Mouse (Mus musculus): ENCODE measurements around the gene Maz.

Gene Maz

GRCm38 (mm10) chr7:127026984-127027726 is at the start of gene Maz:
Gene Maz (minus strand): TSS chr7:127027037.
- DNase-seq (ENCODE audit: low spot score in 2 of 2) = peak; percentile 97 to 98

- DNase-seq (ENCODE audit: low spot score in 2 of 2) = no peak
Measured at GRCm38 (mm10) chr7:127076188-127076587, 49.4 kb upstream of the Maz start.

DNA sequence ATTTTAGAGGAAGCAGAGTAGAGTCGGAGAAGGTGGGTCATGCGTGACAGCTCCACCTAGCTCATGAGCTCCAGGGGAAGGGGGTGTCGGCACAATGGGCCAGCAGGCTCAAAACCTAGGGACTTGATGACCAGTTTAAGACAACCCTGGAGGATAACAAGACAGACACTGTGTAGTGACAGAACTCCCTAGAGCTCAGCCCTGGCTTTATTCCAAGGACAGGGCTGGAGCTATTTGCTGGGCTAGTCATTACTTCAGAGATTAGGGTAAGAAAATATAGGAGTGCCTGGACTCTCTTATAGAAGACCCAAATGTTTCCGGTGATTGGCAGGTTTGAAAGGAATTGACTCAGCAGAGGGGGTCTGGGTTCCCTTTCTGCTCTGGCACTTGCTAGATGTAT is 46.4 kb upstream of the Maz start:
- no peak for DNase-seq (ENCODE audit: low spot score in 2 of 2)

DNA sequence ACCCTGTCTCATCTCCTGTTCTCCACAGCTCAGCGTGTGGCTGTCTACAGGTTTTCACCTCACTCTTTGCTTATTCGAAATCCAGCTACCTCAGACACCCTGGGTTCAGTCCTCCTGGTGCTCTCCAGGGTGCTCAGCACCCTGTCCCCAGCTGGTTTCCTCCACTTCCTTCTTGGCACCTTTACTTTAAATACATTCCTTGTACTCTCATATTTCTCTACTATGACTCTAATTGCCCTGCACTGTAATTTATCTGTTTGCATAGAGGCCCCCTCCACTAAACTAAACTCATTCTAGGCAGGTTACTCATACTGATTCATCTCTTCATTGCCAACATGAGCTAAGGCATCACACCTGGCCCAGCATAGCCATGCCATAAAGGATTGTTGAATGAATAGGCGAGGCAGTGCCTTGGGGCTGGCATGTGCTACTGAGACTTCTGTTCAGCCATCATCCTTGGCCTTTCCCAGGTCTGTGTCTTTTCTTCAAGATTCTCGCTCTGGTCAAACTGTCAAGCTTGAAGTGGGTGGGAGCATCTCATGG is 44.1 kb upstream of the Maz start:
- no peak for DNase-seq (ENCODE audit: low spot score in 2 of 2)

GRCm38 (mm10) chr7:127066317-127066716 is 39.5 kb upstream of the Maz start:
- no peak for DNase-seq (ENCODE audit: low spot score in 2 of 2)

GRCm38 (mm10) chr7:127065538-127065937 is 38.7 kb upstream of the Maz start:
- no peak for DNase-seq (ENCODE audit: low spot score in 2 of 2)

GRCm38 (mm10) chr7:127055026-127055585 is 28.3 kb upstream of the Maz start:
- no peak for DNase-seq (ENCODE audit: low spot score in 2 of 2)

DNA sequence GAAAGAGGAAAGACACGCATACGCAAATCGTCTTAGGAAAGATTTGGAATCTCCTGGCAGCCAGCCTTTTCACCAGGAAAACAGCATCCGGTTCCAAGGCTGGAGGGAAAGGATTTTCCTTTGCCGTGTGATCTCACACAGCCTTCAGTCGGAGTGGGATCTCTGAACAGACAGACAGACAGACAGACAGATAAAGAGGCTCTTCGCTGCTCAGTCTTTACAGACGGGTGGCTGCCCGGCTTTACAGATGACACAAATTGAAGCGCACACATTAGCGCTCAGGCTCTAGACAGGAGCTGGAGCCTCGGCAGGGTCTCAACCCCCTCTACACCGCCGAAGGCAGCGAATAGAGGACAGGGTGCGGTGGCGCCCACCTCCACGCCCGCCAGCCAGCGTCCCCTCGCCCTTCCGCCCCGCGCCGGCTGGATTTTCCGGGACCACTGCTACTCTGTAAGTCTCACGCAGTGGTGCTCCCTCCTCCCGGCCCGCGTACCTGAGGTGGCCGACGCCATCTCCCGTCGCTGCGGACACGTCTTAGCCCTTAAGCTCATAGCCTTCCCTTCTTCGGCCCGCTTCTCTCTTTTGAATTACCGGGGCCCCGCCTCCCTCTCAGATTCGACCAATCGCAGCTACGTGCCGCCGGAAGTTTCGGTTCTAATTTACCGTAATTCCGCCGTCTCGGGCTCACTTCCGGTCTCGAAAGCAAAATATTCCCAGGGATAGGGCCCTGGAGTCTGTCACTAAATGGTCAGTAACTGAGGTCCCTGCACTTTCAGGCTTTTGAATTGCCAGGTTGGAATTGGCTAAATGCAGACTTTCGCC is 15.2 kb upstream of the Maz start, which contains the start of gene Kif22:
TSS of gene Kif22 (minus strand) at position 621 of the 822 bp plus-strand sequence.
- DNase-seq (ENCODE audit: low spot score in 2 of 2) = peak; percentile 82 to 87

- no peak for DNase-seq (ENCODE audit: low spot score in 2 of 2)
Measured at GRCm38 (mm10) chr7:127031244-127031643, 4.4 kb upstream of the Maz start.

DNA sequence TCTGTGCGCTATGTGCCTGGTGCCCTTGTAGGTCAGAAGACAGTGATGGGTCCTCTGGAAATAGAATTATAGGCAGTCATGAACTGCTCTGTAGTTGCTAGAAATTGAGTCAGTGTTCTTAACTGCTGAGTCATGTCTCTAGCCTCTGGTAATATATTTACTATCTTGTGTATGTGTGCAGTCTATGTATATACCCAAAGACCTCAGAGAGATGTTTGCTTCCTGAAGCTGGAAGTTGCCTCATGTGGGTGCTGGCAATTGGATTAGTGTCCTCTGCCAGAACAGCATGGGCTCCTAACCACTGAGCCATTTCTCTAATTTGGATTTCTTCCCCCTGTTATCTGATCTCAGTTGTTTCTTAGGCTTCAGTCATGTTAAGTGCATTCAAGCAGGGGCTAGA is 3.3 kb upstream of the Maz start:
- DNase-seq (ENCODE audit: low spot score in 2 of 2) = no peak

DNA sequence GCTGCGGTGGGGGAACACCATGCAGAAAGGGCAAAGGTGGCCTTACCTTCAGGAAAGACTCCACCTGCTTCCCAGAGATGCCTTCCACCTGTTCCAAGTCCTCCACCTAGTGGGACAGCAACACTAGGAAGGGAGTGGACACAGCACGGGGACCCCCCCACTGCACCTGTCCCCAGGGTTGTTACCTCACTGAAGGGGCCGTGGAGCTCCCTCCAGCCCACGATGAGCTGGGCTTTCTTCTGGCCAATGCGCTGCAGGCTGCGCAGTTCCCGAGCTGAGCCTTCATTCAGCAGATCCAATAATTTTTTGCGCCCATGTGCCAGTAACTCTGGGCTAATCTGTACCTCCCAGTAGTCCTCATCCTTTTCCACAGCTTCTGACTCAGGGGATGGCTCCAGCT is 1.0 kb upstream of the Maz start:
- no peak for DNase-seq (ENCODE audit: low spot score in 2 of 2)

GRCm38 (mm10) chr7:127026616-127026983 is 237 bp downstream of the Maz start:
- no peak for DNase-seq (ENCODE audit: low spot score in 2 of 2)

DNA sequence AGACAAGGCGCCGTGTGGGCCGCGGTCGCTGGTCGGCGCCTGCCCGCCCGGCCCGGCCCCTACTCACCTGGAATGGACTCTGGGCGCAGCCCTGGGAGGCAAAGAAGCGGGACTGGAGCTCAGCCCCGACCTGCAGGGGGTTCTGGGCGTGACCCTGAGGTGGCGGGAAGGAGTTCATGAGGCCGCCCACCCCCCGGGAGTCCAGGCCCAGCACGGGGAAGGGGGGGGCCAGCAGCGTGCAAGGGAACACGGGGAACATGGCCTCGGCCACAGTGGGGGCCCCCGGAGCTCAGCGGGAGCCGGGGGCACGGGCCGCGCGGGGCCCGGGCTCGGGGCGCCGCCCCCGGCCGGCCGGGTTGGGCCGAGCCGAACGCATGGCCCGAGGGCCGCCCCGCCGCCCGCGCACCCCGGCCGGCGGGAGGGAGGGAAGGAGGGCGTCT is 656 bp downstream of the Maz start:
- DNase-seq (ENCODE audit: low spot score in 2 of 2) = peak; percentile 45 to 59

GRCm38 (mm10) chr7:127025556-127026160 is 1.2 kb downstream of the Maz start:
- DNase-seq (ENCODE audit: low spot score in 2 of 2) = peak in 1 of 2 experiments; percentile 31

DNA sequence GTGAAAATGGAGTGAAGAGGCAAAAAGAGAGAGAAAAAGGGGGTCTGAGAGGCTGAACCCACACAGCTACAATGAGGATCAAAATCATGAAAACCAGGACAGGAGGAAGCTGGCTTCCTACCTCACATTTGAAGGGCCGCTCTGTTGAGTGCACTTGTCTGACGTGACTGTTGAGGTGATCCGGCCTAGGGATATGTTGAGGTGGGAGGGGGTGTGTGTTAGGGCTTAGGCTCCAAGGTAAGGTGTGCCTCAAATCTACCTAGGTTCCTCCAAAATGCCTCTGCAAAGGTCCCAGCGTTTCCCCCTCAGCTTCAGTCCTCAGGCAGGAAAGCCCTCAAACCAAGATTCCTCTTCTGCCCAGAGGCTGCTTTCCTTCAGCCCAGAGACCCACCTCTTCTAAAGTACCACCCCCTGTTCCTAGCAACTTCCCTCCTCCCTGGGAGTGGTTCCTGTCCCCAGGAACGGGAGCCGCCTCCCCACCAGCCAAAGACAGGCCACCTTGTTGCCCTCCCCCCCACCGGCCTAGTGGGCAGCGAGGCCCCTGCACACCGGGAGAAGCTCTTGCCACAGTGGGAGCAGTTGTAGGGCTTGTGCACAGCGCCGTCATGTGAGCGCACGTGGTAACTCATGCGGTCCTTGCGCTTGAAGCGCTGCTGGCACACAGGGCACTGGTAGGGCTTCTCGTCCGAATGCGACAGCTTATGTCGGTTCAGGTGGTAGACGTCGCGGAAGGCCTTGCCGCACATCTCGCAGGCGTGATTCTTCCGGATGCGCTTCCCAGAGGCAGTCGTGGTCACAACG is 1.9 kb downstream of the Maz start:
- peak; percentile 59 to 68 for DNase-seq (ENCODE audit: low spot score in 2 of 2)

- DNase-seq (ENCODE audit: low spot score in 2 of 2) = no peak
Measured at GRCm38 (mm10) chr7:127023896-127024690, 2.7 kb downstream of the Maz start.

GRCm38 (mm10) chr7:127023272-127023691 is 3.6 kb downstream of the Maz start:
- DNase-seq (ENCODE audit: low spot score in 2 of 2) = no peak

- DNase-seq (ENCODE audit: low spot score in 2 of 2) = no peak
Measured at GRCm38 (mm10) chr7:127022528-127023271, 4.1 kb downstream of the Maz start.

Measured in urinary bladder, adult 18-20 months (tissue).